12 mouse cellular contexts compared by ENCODE assay signal in genomic region chr1:139000675-139001379, GRCm38 (mm10). TPM values are rescaled to one million over a fixed set of nuclear protein-coding genes. Genes with fewer than 3 reads are reported as not detected.
A peak's percentile ranks its signal among the peaks of the same experiment; 100 is the strongest.
DNase-seq lines count a peak whose midpoint lies in the region; ATAC-seq lines count a peak whose summit lies in the region.
"Had no signal": no experiment of that assay in that cellular context is flagged by ENCODE, and none has a peak within 500 bp of the region (broad histone marks: within the 10 kb centered on the region; RNA-seq: fewer than 3 reads in every experiment).

No protein-coding gene starts in this region.

- H3K27me3 ChIP-seq in forebrain, embryonic 13.5 days: no peaks in the 10 kb centered on the region
- H3K27me3 ChIP-seq: embryonic facial prominence, embryonic 15.5 days; limb, embryonic 15.5 days had no signal

- ATAC-seq in frontal cortex, adult (ENCODE audit: low TSS enrichment): peak; percentile 26; the same call in 1 of the 2 replicates
- peak; percentile 80 for ATAC-seq in forebrain, embryonic 13.5 days
- peak; percentile 66 for ATAC-seq in megakaryocyte progenitor cell, adult 5-6 weeks (replicated peaks; ENCODE audit: poor library complexity)
- 0 out of 2 replicates have a peak, but pooled peaks have one; percentile 56 for ATAC-seq in neutrophil, adult 5-6 weeks (ENCODE audit: extremely low read depth, insufficient number of reproducible peaks, low FRiP score, poor library complexity, severe bottlenecking)

- no peaks in the 10 kb centered on the region for H3K36me3 ChIP-seq in forebrain, embryonic 13.5 days (ENCODE audit: poor library complexity, severe bottlenecking)
- H3K36me3 ChIP-seq: embryonic facial prominence, embryonic 15.5 days; limb, embryonic 15.5 days had no signal

- H3K4me2 ChIP-seq in forebrain, embryonic 13.5 days: peak overlapping the region; percentile 43
- H3K4me2 ChIP-seq: embryonic facial prominence, embryonic 15.5 days; limb, embryonic 15.5 days had no signal

- H3K9me3 ChIP-seq in forebrain, embryonic 13.5 days (replicated peaks): no peaks in the 10 kb centered on the region
- H3K9me3 ChIP-seq: embryonic facial prominence, embryonic 15.5 days; limb, embryonic 15.5 days had no signal

- peak overlapping the region; percentile 52 for H3K9ac ChIP-seq in forebrain, embryonic 13.5 days
- H3K9ac ChIP-seq: embryonic facial prominence, embryonic 15.5 days; limb, embryonic 15.5 days had no signal

- DNase-seq in frontal cortex, adult 2 months (ENCODE audit: extremely low spot score in 1 of 2, low spot score in 1 of 2): no peak
- DNase-seq in c-Kit-positive CD71-positive TER-119-positive erythroid progenitor cells, embryonic 14.5 days (ENCODE audit: low spot score): no peak
- DNase-seq in right cerebral cortex, postnatal 10 days (ENCODE audit: low spot score in 2 of 2): no peak
- no peak for DNase-seq in adipocyte (ENCODE audit: low spot score)
- DNase-seq: gastrocnemius, postnatal 25 days; lung, postnatal 4 days had no signal

- H3K4me3 ChIP-seq in forebrain, embryonic 13.5 days: no peak overlapping the region
- H3K4me3 ChIP-seq: embryonic facial prominence, embryonic 15.5 days; limb, embryonic 15.5 days had no signal

- H3K27ac ChIP-seq in forebrain, embryonic 13.5 days: peak overlapping the region; percentile 69
- H3K27ac ChIP-seq: embryonic facial prominence, embryonic 15.5 days; limb, embryonic 15.5 days had no signal

- WGBS in forebrain, embryonic 13.5 days: 12% methylated on average over 9 of the region's 9 CpGs

- peaks cover 14% of the 10 kb centered on the region for H3K4me1 ChIP-seq in forebrain, embryonic 13.5 days
- H3K4me1 ChIP-seq: embryonic facial prominence, embryonic 15.5 days; limb, embryonic 15.5 days had no signal

RNA-seq across cellular contexts. Expression of gene Dennd1b, which starts 37.6 kb away (rescaled TPM):
- 5.0 and 5.5 TPM in 2 replicates for polyA plus RNA-seq in frontal cortex, adult 2 months (2012; rRNA removed)
- 9.4 and 10.4 TPM in 2 replicates for polyA plus RNA-seq in forebrain, embryonic 13.5 days (2015; fragmentation: Nextera tagmentation; extraction: Ambion mirVana)
- total RNA-seq in megakaryocyte progenitor cell, adult 5-6 weeks (2015): 21.3 and 35.7 TPM in 2 replicates
- 21.5 and 22.6 TPM in 2 replicates for total RNA-seq in megakaryocyte progenitor cell, adult 5-6 weeks (2017)
- total RNA-seq in neutrophil, adult 5-6 weeks (2017): 71.1 and 76.1 TPM in 2 replicates

Comparison
In these comparisons a context has a peak if more than half of its experiments do, and no peak if none do; other contexts are left out.
1. ATAC-seq: peak in every context shown above with its lines; median percentile 80 in forebrain, embryonic 13.5 days; 66 in megakaryocyte progenitor cell, adult 5-6 weeks; 56 in neutrophil, adult 5-6 weeks; 26 in frontal cortex, adult.